In genomic region chr3:69902787-69903477, GRCm38 (mm10) we compare ENCODE assay signal across 13 mouse cellular contexts. TPM values are rescaled to one million over a fixed set of nuclear protein-coding genes. Genes with fewer than 3 reads are reported as not detected.
DNase-seq lines count a peak whose midpoint lies in the region; ATAC-seq lines count a peak whose summit lies in the region.
"Had no signal": no experiment of that assay in that cellular context is flagged by ENCODE, and none has a peak within 500 bp of the region (broad histone marks: within the 10 kb centered on the region; RNA-seq: fewer than 3 reads in every experiment).

No protein-coding gene starts in this region.

- no peaks in the 10 kb centered on the region for H3K9me3 ChIP-seq in forebrain, embryonic 15.5 days
- no peaks in the 10 kb centered on the region for H3K9me3 ChIP-seq in forebrain, embryonic 10.5 days
- H3K9me3 ChIP-seq: embryonic facial prominence, embryonic 12.5 days; liver, embryonic 12.5 days had no signal

- no peak overlapping the region for H3K4me3 ChIP-seq in forebrain, embryonic 15.5 days
- H3K4me3 ChIP-seq in forebrain, embryonic 10.5 days, result no peak overlapping the region
- H3K4me3 ChIP-seq: embryonic facial prominence, embryonic 12.5 days; liver, embryonic 12.5 days had no signal

- no peak overlapping the region for H3K9ac ChIP-seq in forebrain, embryonic 15.5 days (replicated peaks)
- H3K9ac ChIP-seq: embryonic facial prominence, embryonic 12.5 days; liver, embryonic 12.5 days had no signal

- no peaks in the 10 kb centered on the region for H3K27me3 ChIP-seq in forebrain, embryonic 15.5 days
- H3K27me3 ChIP-seq in forebrain, embryonic 10.5 days (ENCODE audit: poor library complexity, severe bottlenecking), result no peaks in the 10 kb centered on the region
- H3K27me3 ChIP-seq: embryonic facial prominence, embryonic 12.5 days; liver, embryonic 12.5 days had no signal

- no peaks in the 10 kb centered on the region for H3K4me1 ChIP-seq in forebrain, embryonic 15.5 days
- H3K4me1 ChIP-seq in forebrain, embryonic 10.5 days, result no peaks in the 10 kb centered on the region
- H3K4me1 ChIP-seq: embryonic facial prominence, embryonic 12.5 days; liver, embryonic 12.5 days had no signal

- no peak overlapping the region for H3K27ac ChIP-seq in forebrain, embryonic 15.5 days (replicated peaks)
- H3K27ac ChIP-seq in forebrain, embryonic 10.5 days, result no peak overlapping the region
- H3K27ac ChIP-seq: embryonic facial prominence, embryonic 12.5 days; liver, embryonic 12.5 days had no signal

- 72% methylated on average over 9 of the region's 9 CpGs for WGBS in forebrain, embryonic 15.5 days
- 93% methylated on average over 9 of the region's 9 CpGs for whole genome bisulfite sequencing in forebrain, embryonic 10.5 days

- H3K4me2 ChIP-seq in forebrain, embryonic 15.5 days (replicated peaks), result no peak overlapping the region
- H3K4me2 ChIP-seq: embryonic facial prominence, embryonic 12.5 days; liver, embryonic 12.5 days had no signal

- no peak for DNase-seq in forebrain, embryonic 10.5 days (ENCODE audit: extremely low spot score, low spot score)
- DNase-seq in layer of hippocampus, postnatal 10 days (ENCODE audit: low spot score in 2 of 2), result peak; percentile 21 to 30
- no peak for DNase-seq in layer of hippocampus, adult 8-10 months (ENCODE audit: low spot score in 2 of 2)
- peak; percentile 58 for DNase-seq in brain, adult 2 months (ENCODE audit: low read depth, low spot score)
- DNase-seq in cerebellum, postnatal 10 days, result peak; percentile 93 to 95
- no peak for DNase-seq in urinary bladder, adult 2 months (ENCODE audit: low spot score)
- DNase-seq: kidney, adult 2 months had no signal

- ATAC-seq in forebrain, embryonic 15.5 days (replicated peaks), result peak; percentile 41
- ATAC-seq: activated CD4-positive, CD25-positive, alpha-beta regulatory T cell, adult 4 months; liver, embryonic 12.5 days had no signal

- no peaks in the 10 kb centered on the region for H3K36me3 ChIP-seq in forebrain, embryonic 15.5 days
- H3K36me3 ChIP-seq in forebrain, embryonic 10.5 days (replicated peaks), result no peaks in the 10 kb centered on the region
- H3K36me3 ChIP-seq: embryonic facial prominence, embryonic 12.5 days; liver, embryonic 12.5 days had no signal

RNA-seq across cellular contexts. Expression of gene Sptssb, which starts 43.2 kb away (rescaled TPM):
- polyA plus RNA-seq in forebrain, embryonic 15.5 days (2015; fragmentation: Nextera tagmentation; extraction: Ambion mirVana), result 0.13 and 0.29 TPM in 2 replicates
- not detected in 2 replicates for polyA plus RNA-seq in forebrain, embryonic 10.5 days (2016; fragmentation: Nextera tagmentation; extraction: Ambion mirVana)
- total RNA-seq in layer of hippocampus, postnatal 10 days (2021), result 1 to 10 TPM; 1.7 to 3.0 TPM
- 1 to 10 TPM; 1.5 to 2.9 (median 1.7) TPM for total RNA-seq in layer of hippocampus, adult 8-10 months (2022)
- polyA plus RNA-seq in urinary bladder, adult 2 months (2012; rRNA removed), result 866 and 1,180 TPM in 2 replicates
- total RNA-seq: heart, postnatal 25 days had no signal
- polyA plus RNA-seq: activated CD4-positive, CD25-positive, alpha-beta regulatory T cell, adult 4 months; gonadal fat pad, adult 2 months had no signal

Comparison
In these comparisons a context has a peak if more than half of its experiments do, and no peak if none do; other contexts are left out.
1. DNase-seq: peak in layer of hippocampus, postnatal 10 days (2 of 2), brain, adult 2 months (single experiment) and cerebellum, postnatal 10 days (2 of 2); none in forebrain, embryonic 10.5 days (single experiment), layer of hippocampus, adult 8-10 months (0 of 2) and urinary bladder, adult 2 months (single experiment).
2. RNA of gene Sptssb, which starts 43.2 kb away (polyA plus RNA-seq): 866 to 1,180 TPM in urinary bladder, adult 2 months; 0.13 to 0.29 TPM in forebrain, embryonic 15.5 days and not detected in forebrain, embryonic 10.5 days; every median in the first group is over 100 times any median in the second.